Mouse (Mus musculus): ENCODE data around the gene Grb2. TPM values are rescaled to one million over a fixed set of nuclear protein-coding genes. Genes with fewer than 3 reads are reported as not detected.

The Grb2 gene
- polyA plus RNA-seq, 1 experiment from 2014 or later, result 176 TPM

- Histone ChIP-seq H3K36me3 (peaks cover 28% of the 10 kb centered on the region), H3K4me2 (replicated peaks) (no peak overlapping the region), H3K9ac (replicated peaks) (no peak overlapping the region), H3K4me1 (replicated peaks) (no peaks in the 10 kb centered on the region), H3K27me3 (no peaks in the 10 kb centered on the region), H3K27ac (no peak overlapping the region), H3K4me3 (replicated peaks) (no peak overlapping the region), H3K9me3 (no peaks in the 10 kb centered on the region)
- ATAC-seq, result no peak
- 95% methylated on average over 9 of the region's 9 CpGs for WGBS
These were observed 28.7 kb downstream of the Grb2 start for GRCm38 (mm10) chr11:115679554-115680238.

- H3K27me3 ChIP-seq, result no peaks in the 10 kb centered on the region
- H3K9me3 ChIP-seq, result no peaks in the 10 kb centered on the region
- WGBS, result 97% methylated on average over 6 of the region's 6 CpGs
- no peaks in the 10 kb centered on the region; the same call in 1 of the 2 replicates for H3K4me1 ChIP-seq (replicated peaks)
- no peak overlapping the region for H3K27ac ChIP-seq
- ATAC-seq, result no peak
- peaks cover 28% of the 10 kb centered on the region for H3K36me3 ChIP-seq
- H3K4me2 ChIP-seq (replicated peaks), result no peak overlapping the region
- H3K4me3 ChIP-seq (replicated peaks), result no peak overlapping the region
- H3K9ac ChIP-seq (replicated peaks), result no peak overlapping the region
These were observed 29.5 kb downstream of the Grb2 start for GRCm38 (mm10) chr11:115678861-115679260.

- H3K4me2 ChIP-seq (replicated peaks), result no peak overlapping the region
- no peak overlapping the region for H3K9ac ChIP-seq (replicated peaks)
- peaks cover 16% of the 10 kb centered on the region for H3K36me3 ChIP-seq
- no peaks in the 10 kb centered on the region for H3K9me3 ChIP-seq
- H3K4me3 ChIP-seq (replicated peaks), result no peak overlapping the region
- H3K4me1 ChIP-seq (replicated peaks), result peaks cover 8% of the 10 kb centered on the region; the same call in 1 of the 2 replicates
- ATAC-seq, result no peak
- H3K27me3 ChIP-seq, result no peaks in the 10 kb centered on the region
- H3K27ac ChIP-seq, result no peak overlapping the region
- WGBS, result 96% methylated on average over 3 of the region's 3 CpGs
These were observed 30.9 kb downstream of the Grb2 start for GRCm38 (mm10) chr11:115677511-115677910.

GRCm38 (mm10) chr11:115676738-115677137 is 31.7 kb downstream of the Grb2 start:
- H3K27me3 ChIP-seq, result no peaks in the 10 kb centered on the region
- no peak overlapping the region for H3K4me3 ChIP-seq (replicated peaks)
- peaks cover 14% of the 10 kb centered on the region for H3K36me3 ChIP-seq
- H3K27ac ChIP-seq, result no peak overlapping the region
- no peak for ATAC-seq
- no peak overlapping the region for H3K9ac ChIP-seq (replicated peaks)
- H3K4me1 ChIP-seq (replicated peaks), result peaks cover 12% of the 10 kb centered on the region; the same call in 1 of the 2 replicates
- 90% methylated on average over 8 of the region's 8 CpGs for WGBS
- H3K9me3 ChIP-seq, result no peaks in the 10 kb centered on the region
- H3K4me2 ChIP-seq (replicated peaks), result no peak overlapping the region

GRCm38 (mm10) chr11:115674235-115674865 is 34.0 kb downstream of the Grb2 start:
- no peak for ATAC-seq
- peaks cover 14% of the 10 kb centered on the region for H3K36me3 ChIP-seq
- H3K27me3 ChIP-seq, result no peaks in the 10 kb centered on the region
- H3K27ac ChIP-seq, result no peak overlapping the region
- 69% methylated on average over 9 of the region's 9 CpGs for WGBS
- no peaks in the 10 kb centered on the region for H3K9me3 ChIP-seq
- H3K4me3 ChIP-seq (replicated peaks), result no peak overlapping the region
- H3K4me1 ChIP-seq (replicated peaks), result peaks cover 21% of the 10 kb centered on the region
- no peak overlapping the region for H3K4me2 ChIP-seq (replicated peaks)
- H3K9ac ChIP-seq (replicated peaks), result no peak overlapping the region

GRCm38 (mm10) chr11:115673471-115674234 is 34.7 kb downstream of the Grb2 start:
- H3K4me3 ChIP-seq (replicated peaks), result no peak overlapping the region
- no peak overlapping the region for H3K4me2 ChIP-seq (replicated peaks)
- no peak for ATAC-seq
- H3K9me3 ChIP-seq, result no peaks in the 10 kb centered on the region
- 90% methylated on average over 9 of the region's 9 CpGs for WGBS
- H3K9ac ChIP-seq (replicated peaks), result no peak overlapping the region
- no peak overlapping the region for H3K27ac ChIP-seq
- H3K27me3 ChIP-seq, result no peaks in the 10 kb centered on the region
- H3K4me1 ChIP-seq (replicated peaks), result peaks cover 21% of the 10 kb centered on the region
- peaks cover 12% of the 10 kb centered on the region for H3K36me3 ChIP-seq

- H3K9ac ChIP-seq (replicated peaks), result no peak overlapping the region
- peaks cover 2% of the 10 kb centered on the region for H3K36me3 ChIP-seq
- no peak for ATAC-seq
- H3K4me3 ChIP-seq (replicated peaks), result no peak overlapping the region
- no peaks in the 10 kb centered on the region for H3K27me3 ChIP-seq
- peaks cover 21% of the 10 kb centered on the region for H3K4me1 ChIP-seq (replicated peaks)
- WGBS, result 83% methylated on average over 7 of the region's 7 CpGs
- no peak overlapping the region for H3K27ac ChIP-seq
- no peak overlapping the region for H3K4me2 ChIP-seq (replicated peaks)
- no peaks in the 10 kb centered on the region for H3K9me3 ChIP-seq
These were observed 36.0 kb downstream of the Grb2 start for GRCm38 (mm10) chr11:115672226-115672987.

- H3K4me3 ChIP-seq (replicated peaks), result no peak overlapping the region
- peaks cover 21% of the 10 kb centered on the region for H3K4me1 ChIP-seq (replicated peaks)
- 51% methylated on average over 5 of the region's 5 CpGs for WGBS
- no peaks in the 10 kb centered on the region for H3K36me3 ChIP-seq
- ATAC-seq, result no peak
- no peaks in the 10 kb centered on the region for H3K27me3 ChIP-seq
- H3K9me3 ChIP-seq, result no peaks in the 10 kb centered on the region
- no peak overlapping the region for H3K4me2 ChIP-seq (replicated peaks)
- H3K27ac ChIP-seq, result peak overlapping the region; percentile 36; the same call in 1 of the 2 replicates
- H3K9ac ChIP-seq (replicated peaks), result no peak overlapping the region
These were observed 37.8 kb downstream of the Grb2 start for GRCm38 (mm10) chr11:115670451-115671050.

GRCm38 (mm10) chr11:115663676-115664335 is 44.6 kb downstream of the Grb2 start:
- 73% methylated on average over 4 of the region's 4 CpGs for WGBS

GRCm38 (mm10) chr11:115660376-115660775 is 48.0 kb downstream of the Grb2 start:
- Histone ChIP-seq H3K36me3 (peaks cover 9% of the 10 kb centered on the region; the same call in 1 of the 2 replicates), H3K27me3 (no peaks in the 10 kb centered on the region), H3K4me1 (replicated peaks) (no peaks in the 10 kb centered on the region), H3K4me2 (replicated peaks) (no peak overlapping the region), H3K9ac (replicated peaks) (no peak overlapping the region), H3K9me3 (no peaks in the 10 kb centered on the region), H3K27ac (no peak overlapping the region), H3K4me3 (replicated peaks) (no peak overlapping the region)
- ATAC-seq, result no peak
- WGBS, result 98% methylated on average over 4 of the region's 4 CpGs

More at GRCm38 (mm10) chr11:115663676-115664335, 44.6 kb downstream of the Grb2 start:
- H3K27ac ChIP-seq, result no peak overlapping the region
- H3K9ac ChIP-seq (replicated peaks), result no peak overlapping the region
- H3K4me2 ChIP-seq (replicated peaks), result no peak overlapping the region
- no peaks in the 10 kb centered on the region for H3K27me3 ChIP-seq
- no peaks in the 10 kb centered on the region for H3K4me1 ChIP-seq (replicated peaks)
- no peak for ATAC-seq
- H3K4me3 ChIP-seq (replicated peaks), result no peak overlapping the region
- no peaks in the 10 kb centered on the region for H3K9me3 ChIP-seq
- peaks cover 9% of the 10 kb centered on the region; the same call in 1 of the 2 replicates for H3K36me3 ChIP-seq

GRCm38 (mm10) chr11:115658521-115658920 is 49.9 kb downstream of the Grb2 start:
- H3K36me3 ChIP-seq, result peaks cover 22% of the 10 kb centered on the region
- H3K4me2 ChIP-seq (replicated peaks), result no peak overlapping the region
- H3K9ac ChIP-seq (replicated peaks), result no peak overlapping the region
- no peak overlapping the region for H3K4me3 ChIP-seq (replicated peaks)
- no peak for ATAC-seq
- 100% methylated on average over 6 of the region's 6 CpGs for WGBS
- no peaks in the 10 kb centered on the region for H3K27me3 ChIP-seq
- H3K27ac ChIP-seq, result no peak overlapping the region
- H3K4me1 ChIP-seq (replicated peaks), result no peaks in the 10 kb centered on the region
- H3K9me3 ChIP-seq, result no peaks in the 10 kb centered on the region

Measured in midbrain, embryonic 13.5 days (tissue).